Mouse (Mus musculus) telencephalon, adult 2 months (tissue): ENCODE results near the gene Gm20683.
A peak's percentile ranks its signal among the peaks of the same experiment; 100 is the strongest.
"Not testable (repeated sequence)": the region's sequence is repeated elsewhere in the genome, so short reads cannot be mapped to it uniquely, and the experiment has no call there.

Experiments
- DNase-seq: peaks from one replicate; pipeline ENCODE4 v3.0.0-alpha.2; 2011; ENCODE audit warnings: low read depth, low spot score

The Gm20683 gene

DNA sequence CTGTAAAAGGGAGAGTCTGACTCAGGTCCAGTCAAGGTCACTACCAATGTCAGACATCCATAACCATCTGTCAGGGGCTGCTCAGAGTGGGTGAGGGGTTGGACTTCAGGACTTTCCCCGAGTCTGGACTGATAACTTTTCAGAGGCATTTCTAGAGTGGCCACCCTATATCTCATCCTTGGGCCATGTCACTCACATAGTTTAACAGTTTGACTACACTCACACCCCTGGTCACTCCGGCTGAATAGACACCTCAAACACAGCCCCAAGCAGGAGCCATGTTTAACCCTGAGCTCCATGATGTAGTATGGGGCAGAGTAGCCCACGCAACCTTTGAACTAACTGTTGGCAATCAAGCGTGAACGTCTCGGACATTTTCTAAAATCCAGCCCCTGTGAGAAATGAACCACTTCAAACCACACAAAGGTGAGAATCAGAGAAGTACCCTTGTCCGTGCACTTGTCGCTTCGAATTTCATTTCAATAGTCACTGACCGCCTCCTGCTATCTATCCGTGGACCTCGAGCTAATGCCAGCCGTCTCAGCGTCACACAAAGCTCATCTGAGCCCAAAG, 32.7 kb upstream of the Gm20683 start:
- no peak for DNase-seq

- DNase-seq: no peak
These were observed 32.0 kb upstream of the Gm20683 start for GRCm38 (mm10) chr17:25873405-25874147.

- no peak for DNase-seq
These were observed 31.1 kb upstream of the Gm20683 start for GRCm38 (mm10) chr17:25872676-25873075.

GRCm38 (mm10) chr17:25871566-25871965, 30.0 kb upstream of the Gm20683 start:
- DNase-seq: not testable (repeated sequence)

DNA sequence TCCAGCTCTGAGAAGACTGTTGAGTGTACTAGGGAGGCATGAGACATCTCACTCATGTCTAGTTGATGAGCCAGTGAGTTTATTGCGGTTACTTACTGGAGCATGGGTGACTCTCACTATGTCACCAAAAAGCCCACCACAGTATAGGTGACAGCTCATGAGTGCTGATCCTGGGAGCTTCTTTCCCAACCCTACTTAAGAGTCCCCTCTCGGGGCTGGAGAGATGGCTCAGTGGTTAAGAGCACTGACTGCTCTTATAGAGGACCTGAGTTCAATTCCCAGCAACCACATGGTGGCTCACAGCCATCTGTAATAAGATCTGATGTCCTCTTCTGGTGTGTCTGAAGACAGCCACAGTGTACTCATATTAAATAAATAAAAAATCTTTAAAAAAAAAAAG, 28.4 kb upstream of the Gm20683 start:
- DNase-seq: no peak

- no peak for DNase-seq
These were observed 27.9 kb upstream of the Gm20683 start for GRCm38 (mm10) chr17:25869498-25869897.

DNA sequence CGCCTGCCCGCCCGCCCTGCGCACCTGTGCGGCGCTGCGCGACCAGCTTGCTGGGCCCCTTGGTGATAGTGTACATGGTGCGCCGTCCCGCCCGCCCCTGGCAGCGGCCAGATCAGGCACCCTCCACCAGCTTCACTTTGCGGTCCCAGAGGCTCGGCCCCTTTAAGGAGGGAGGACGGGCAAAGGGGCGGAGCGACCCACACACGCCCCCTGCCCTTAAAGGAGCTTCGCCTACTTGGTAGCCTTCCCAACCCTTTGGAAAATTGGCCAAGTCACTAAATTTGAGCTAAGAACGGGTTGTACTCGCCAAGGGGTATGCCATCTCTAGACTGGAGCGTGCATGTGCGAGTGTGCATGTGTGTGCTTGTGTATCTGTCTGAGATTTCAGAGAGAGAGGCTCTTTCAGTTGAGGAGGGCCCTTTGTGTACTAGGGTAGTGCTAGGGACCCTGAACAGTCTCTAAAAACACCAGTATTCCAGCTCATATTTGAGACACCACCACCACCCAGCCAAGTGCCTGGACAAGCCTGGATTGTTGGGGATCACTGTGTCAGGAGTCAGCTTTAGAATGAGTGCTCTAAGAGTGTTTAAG, 27.1 kb upstream of the Gm20683 start, which contains the start of gene Mcrip2:
Mcrip2 (minus strand) TSS at position 164 of the 591 bp plus-strand sequence.
- peak; percentile 64 for DNase-seq

DNA sequence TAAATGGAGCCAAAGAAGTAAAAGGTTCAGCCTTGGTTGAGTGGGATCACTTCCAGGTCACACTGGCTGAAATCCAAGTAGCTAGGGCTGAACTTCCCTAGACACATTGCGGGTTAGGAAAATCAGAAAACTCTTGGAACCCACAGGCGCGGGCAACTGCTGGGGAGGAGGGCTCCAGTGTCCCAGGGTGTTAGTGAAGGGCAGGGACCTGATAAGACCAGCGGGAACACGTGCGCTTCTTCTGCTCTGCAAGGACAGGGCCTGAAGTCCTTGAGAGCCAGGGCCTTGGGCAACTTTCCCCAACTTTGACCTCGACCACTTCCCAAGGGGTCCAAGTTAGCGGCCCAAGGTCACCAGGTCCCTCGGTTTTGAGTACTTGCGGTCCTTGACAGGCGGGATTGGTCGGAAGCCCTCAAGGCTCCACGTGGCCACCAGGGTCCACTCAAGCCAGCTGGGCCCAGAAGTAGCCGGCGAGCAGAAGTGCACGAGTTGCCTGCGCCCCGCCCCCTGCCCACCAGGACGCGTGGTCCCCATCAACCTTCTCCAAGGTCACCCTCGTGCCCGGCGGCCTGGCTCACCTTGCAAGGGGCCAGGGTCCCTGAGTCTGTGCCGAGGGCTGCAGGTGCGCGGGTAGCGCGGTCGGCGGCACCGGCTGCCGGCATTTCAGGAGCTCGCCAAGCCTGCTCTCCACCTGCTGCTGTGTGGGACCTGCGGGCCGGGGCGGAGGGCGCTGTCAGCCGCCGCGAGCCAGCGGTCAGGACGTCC, 26.5 kb upstream of the Gm20683 start:
- no peak for DNase-seq

DNA sequence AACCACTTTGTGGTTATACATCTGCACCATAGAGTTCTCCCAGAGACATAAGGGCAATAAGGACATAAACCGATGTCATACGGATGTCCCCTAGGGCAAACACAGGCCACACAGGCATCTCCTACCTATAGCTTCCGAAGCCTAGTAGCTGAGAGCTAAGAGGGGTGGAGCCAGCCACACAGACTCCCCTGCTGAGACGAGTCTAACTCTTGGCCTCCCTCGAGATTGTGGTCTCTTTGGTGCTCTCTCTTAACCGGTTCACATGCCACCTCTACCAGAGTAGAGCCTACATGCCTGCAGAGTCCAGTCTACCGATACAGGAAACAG, 25.9 kb upstream of the Gm20683 start:
- DNase-seq: no peak

DNA sequence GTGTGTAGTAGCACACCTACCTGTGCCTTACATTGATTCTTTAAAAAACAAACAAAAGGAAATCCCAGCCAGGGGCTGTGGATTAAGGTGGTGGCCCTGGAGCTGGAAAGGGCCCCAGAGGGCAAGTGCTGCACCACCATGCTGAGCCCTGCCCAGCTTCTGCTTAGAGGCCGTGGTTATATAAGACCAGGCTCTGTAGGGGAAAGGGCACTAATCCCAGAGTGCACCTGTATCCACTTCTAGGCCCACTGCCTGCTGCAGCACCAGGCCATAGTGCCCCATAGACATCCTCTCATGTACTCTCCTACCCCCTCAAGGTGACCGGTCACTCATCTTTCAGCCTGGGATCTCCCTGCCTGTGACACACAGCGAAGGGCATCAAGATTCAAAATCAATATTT, 24.6 kb upstream of the Gm20683 start:
- no peak for DNase-seq

DNA sequence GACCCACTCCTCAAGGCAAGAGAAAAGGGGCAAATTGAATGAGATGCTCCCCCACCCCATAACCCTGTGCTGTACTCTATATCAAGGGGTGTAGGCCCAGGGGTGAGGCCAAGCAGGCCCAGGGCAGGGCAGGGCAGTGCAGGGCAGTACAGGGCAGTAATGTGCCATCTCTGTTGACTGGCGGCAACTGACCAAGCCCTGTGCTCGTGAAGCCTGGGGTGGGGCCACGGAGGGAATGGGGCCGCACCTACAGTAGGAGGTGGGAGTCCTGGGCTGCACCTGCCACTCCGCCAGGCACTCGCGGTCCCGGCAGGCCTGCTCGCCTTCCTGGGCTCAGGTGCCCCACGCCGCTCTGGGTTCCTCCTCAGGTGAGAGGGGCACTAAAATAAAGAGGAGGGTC, 23.7 kb upstream of the Gm20683 start:
- no peak for DNase-seq

GRCm38 (mm10) chr17:25864311-25864710, 22.7 kb upstream of the Gm20683 start:
- DNase-seq: no peak

GRCm38 (mm10) chr17:25863681-25864080, 22.1 kb upstream of the Gm20683 start:
- no peak for DNase-seq

GRCm38 (mm10) chr17:25861704-25862612, 20.4 kb upstream of the Gm20683 start:
- DNase-seq: no peak

DNA sequence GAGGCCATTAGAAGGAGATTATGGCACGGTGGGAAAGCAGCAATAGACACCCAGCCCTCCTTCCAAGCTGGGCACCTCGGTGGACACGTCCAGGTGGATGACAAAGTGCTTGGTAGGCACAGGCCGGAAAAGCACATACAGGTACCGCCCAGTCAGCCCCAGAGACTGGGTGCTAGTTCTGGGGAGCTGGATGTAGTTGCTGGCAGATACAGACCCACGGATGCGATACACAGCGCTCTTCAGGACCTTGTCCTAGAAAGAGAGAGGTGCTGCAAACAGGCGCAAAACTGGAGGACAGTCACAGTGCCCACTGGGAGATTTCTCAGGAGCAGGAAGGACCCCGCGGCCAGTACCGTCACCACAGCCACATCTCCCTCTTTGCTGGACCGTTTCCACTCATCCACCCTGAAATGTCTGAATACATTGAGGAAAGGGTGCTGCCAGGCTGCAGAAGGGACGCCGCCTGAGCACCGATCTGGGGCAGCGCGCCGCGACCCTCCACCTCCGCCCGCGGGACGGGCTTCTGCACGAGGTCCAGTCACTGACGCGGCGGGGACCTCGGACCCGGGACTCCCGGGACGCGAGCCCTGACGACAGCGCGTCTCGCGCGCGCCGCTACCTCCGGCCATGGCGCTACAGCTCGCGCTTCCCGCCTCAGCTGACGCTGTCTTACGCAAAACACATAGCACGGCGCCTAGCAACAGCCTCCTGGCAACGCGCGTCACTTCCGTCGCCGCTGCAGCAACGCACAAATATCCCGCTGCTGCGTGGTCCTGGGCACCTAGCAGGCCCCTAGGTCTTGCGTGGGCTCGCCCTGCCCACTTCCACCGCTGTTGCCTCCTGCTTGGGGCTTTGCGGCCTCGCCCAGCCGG, 19.5 kb upstream of the Gm20683 start, which contains the start of gene Wdr90:
Wdr90 (minus strand) TSS at position 670 of the 872 bp plus-strand sequence.
- DNase-seq: peak; percentile 96

- no peak for DNase-seq
These were observed 18.7 kb upstream of the Gm20683 start for GRCm38 (mm10) chr17:25860229-25860628.

DNA sequence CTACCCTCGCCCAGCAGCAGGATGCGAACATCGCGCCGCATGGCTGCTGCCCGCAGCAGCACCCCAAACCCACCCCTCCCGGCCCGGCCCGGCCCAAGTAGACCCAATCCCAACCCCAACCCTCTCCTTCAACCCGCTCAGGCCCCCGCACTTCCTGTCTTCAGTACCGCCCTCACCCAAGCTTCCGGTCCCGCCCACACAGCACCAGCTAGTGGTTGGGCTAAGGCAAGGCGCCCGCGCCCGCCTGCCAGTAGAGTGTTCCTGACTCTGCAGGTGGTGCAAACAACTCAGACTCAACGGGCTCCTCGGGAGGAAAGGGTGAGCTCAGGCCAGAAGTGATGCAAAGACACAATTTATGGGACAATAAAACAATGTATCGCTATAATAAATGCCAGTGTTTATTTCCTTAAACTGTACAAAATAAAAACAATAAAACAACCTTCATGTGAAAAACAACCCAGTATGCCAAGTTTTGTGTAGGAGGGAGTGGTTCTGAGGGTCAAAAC, 2.9 kb upstream of the Gm20683 start, which contains the start of gene Rhot2:
Rhot2 (minus strand) TSS at position 456 of the 506 bp plus-strand sequence.
- DNase-seq: peak; percentile 92

- DNase-seq: no peak
These were observed 2.3 kb upstream of the Gm20683 start for GRCm38 (mm10) chr17:25843636-25844395.

GRCm38 (mm10) chr17:25843122-25843521, 1.6 kb upstream of the Gm20683 start:
- no peak for DNase-seq
